Mouse (Mus musculus) gastrocnemius, postnatal 14 days (tissue): ENCODE measurements at regions not wholly inside any gene's neighbourhood (a gene's known extent, or its start where the extent isn't known, plus 50 kb on each side); places are given as distances from the start of the nearest gene placed in this dataset.

Experiments
- DNase-seq: peaks from one replicate; pipeline ENCODE4 v3.0.0; 2021; ENCODE audit warnings: mixed read lengths
- intact Hi-C: fragments of 180-260 bp; cut with DNase I; formaldehyde crosslinking; loops from one replicate; pipeline ENCODE4 v1.15.1; 2025; ENCODE audit warnings: low total_unique reads

DNA sequence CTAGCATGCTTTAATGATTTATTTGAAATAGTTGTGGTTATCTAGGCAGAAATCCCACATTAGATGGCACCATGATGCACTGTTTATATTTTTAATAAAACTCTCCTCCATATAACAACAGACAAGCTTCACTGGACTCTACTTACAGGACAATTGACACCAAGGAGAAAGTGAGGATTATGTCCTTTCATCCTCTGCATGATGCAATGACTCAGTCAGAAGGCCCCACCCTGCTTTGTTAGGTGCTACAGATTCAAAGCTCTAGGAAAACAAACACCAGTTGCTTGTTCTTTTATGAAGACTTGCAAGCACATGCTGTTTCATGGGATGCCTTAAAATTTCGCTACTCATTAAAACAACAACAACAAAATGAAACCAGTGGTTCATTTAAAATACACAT lies 950.3 kb downstream of the Efnb2 start:
- DNase-seq = no peak
- intact Hi-C loops = no loop called here

DNA sequence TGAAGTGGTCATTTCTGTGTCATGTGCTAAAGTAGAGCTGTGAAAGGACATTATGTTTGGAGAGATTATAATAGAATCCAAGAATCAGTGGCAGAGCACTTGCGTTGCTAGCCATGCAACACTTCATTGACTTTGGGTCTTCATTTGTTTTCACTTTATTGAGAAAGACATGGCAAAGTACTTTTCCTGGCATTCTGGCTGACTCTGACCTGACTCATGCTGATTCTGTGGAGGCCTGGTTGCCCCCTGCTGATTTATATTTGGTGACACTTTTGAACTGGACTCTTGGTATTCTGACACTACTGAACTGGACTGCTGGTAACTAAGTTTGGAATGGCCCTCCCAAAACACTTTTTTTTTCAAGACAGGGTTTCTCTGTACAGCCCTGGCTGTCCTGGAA lies 951.6 kb downstream of the Efnb2 start:
- DNase-seq = no peak
- intact Hi-C loops = no loop called here

DNA sequence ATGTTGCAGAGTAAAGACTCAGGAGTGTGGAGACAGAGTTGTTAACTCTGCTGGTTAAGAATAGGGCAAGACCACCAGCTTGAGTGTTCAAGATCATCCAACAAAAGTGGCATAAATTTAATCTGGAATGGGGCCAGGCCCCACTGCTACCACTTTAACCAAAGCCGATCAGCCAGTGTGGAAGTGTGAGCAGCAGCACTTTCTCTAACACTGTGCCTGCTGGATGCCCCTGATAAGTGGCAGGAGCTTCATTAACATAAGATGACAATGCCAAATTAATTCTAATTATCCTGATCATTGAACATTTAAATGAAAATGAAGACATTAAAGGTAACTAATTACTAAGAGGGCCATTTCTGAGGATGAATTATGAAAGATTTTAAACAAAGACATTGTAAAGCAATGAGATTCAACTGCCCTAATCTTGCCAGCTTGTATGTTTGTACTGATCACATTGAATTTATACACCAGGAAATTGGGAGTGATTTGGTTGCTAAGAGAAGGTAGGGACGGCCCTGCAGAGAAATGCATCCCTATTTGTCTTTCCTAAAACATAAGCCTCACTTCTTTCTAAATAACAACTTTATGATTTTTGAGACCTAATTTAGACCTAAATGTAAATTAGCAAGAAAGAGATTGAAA lies 969.6 kb downstream of the Efnb2 start:
- intact Hi-C loops = no loop called here
- no peak for DNase-seq

DNA sequence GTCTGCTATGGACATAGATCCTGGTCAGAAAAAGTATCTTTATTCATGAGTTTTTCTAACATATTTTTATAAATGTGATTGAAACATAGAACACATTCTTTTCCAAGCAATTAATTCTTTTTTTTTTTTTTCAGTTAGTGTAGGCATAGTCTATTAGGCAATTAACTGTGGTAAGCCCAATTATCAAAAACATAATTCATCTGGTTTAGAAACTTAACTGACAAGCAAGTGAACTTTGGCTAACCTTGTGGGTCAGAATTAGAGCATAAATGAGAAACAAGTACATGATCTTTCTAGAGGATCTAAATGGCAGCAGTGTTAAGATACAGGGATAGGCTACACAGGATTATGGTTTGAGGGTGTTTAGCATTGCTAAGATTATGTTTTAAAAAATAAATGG lies 1007.2 kb downstream of the Efnb2 start:
- DNase-seq = no peak
- intact Hi-C loops = no loop called here
